ENCODE assay signal across 14 mouse cellular contexts in genomic region chr9:69055302-69055701, GRCm38 (mm10).
DNase-seq lines count a peak whose midpoint lies in the region; ATAC-seq and TF ChIP-seq lines count a peak whose summit lies in the region.
"Had no signal": no experiment of that assay in that cellular context is flagged by ENCODE, and none has a peak within 500 bp of the region (broad histone marks: within the 10 kb centered on the region; RNA-seq: fewer than 3 reads in every experiment).

No protein-coding gene starts in this region.

- H3K4me1 ChIP-seq in kidney, adult 2 months (ENCODE audit: control insufficient read depth, insufficient read depth, low read length) = no peaks in the 10 kb centered on the region

- no peak for TF ChIP-seq POLR2A in kidney, adult 2 months (IDR thresholded peaks at IDR 0.05; ENCODE audit: low read depth, low read length)

- H3K36me3 ChIP-seq in kidney, adult 2 months (ENCODE audit: control insufficient read depth, insufficient read depth, low read length) = no peaks in the 10 kb centered on the region
- H3K36me3 ChIP-seq: forebrain, embryonic 10.5 days; limb, embryonic 13.5 days had no signal

- intact Hi-C loops in heart, postnatal 25 days (cut with DNase I) = no loop called here

- no peak for TF ChIP-seq CTCF in kidney, adult 2 months (conservative IDR thresholded peaks at IDR 0.05; ENCODE audit: insufficient read depth, insufficient read length, low read depth, low read length)

- WGBS in kidney, adult 2 months = 82% methylated on average over 5 of the region's 5 CpGs

- no peak overlapping the region for H3K4me3 ChIP-seq in kidney, adult 2 months (ENCODE audit: insufficient read depth, low read depth, low read length)
- H3K4me3 ChIP-seq: forebrain, embryonic 10.5 days; limb, embryonic 13.5 days had no signal

- DNase-seq in kidney, adult 2 months = peak; percentile 52
- no peak for DNase-seq in kidney, postnatal 4 days
- peak; percentile 77 to 84 for DNase-seq in cerebellum, postnatal 10 days
- peak; percentile 15 for DNase-seq in heart, postnatal 25 days (ENCODE audit: low spot score)
- no peak for DNase-seq in urinary bladder, adult 2 months (ENCODE audit: low spot score)
- DNase-seq in lung, adult 18-20 months = no peak
- no peak for DNase-seq in frontal cortex, postnatal 25 days (ENCODE audit: low spot score in 2 of 2)
- DNase-seq: retina, postnatal 1 day; thymus, adult 18-20 months had no signal

- no peak overlapping the region for H3K27ac ChIP-seq in kidney, adult 2 months (ENCODE audit: insufficient read depth, low read depth, low read length)
- H3K27ac ChIP-seq: forebrain, embryonic 10.5 days; hindbrain, postnatal 0 days; limb, embryonic 13.5 days had no signal

- no peaks in the 10 kb centered on the region for H3K27me3 ChIP-seq in kidney, adult 2 months (replicated peaks; ENCODE audit: control insufficient read depth, insufficient read depth, low read length)
- H3K27me3 ChIP-seq: CH12.LX had no signal

- peak; percentile 56; the same call in 1 of the 2 replicates for ATAC-seq in cerebellum, adult (ENCODE audit: insufficient number of reproducible peaks, low FRiP score, low TSS enrichment)
- ATAC-seq: hindbrain, postnatal 0 days had no signal

Comparison
In these comparisons a context has a peak if more than half of its experiments do, and no peak if none do; other contexts are left out.
1. DNase-seq: peak in kidney, adult 2 months (single experiment), cerebellum, postnatal 10 days (2 of 2) and heart, postnatal 25 days (single experiment); none in kidney, postnatal 4 days (0 of 2), urinary bladder, adult 2 months (single experiment), lung, adult 18-20 months (0 of 2) and frontal cortex, postnatal 25 days (0 of 2).